Mouse (Mus musculus) adrenal gland, postnatal 14 days (tissue): ENCODE data around the gene Hs3st3b1. TPM values are rescaled to one million over a fixed set of nuclear protein-coding genes. Genes with fewer than 3 reads are reported as not detected.

Experiments used
- DNase-seq: peaks from one replicate; pipeline ENCODE4 v3.0.0; 2021; ENCODE audit warnings: mixed read lengths
- long read RNA-seq, 2 experiments: library from polyadenylated mRNA; stranded (forward); transcript quantifications; one replicate each; pipeline ENCODE4 v2.0.0; 2021
- total RNA-seq: library from RNA; stranded (reverse); gene quantifications from 2 replicates; pipeline ENCODE4 v1.2.3, GENCODE M21; 2021

Gene Hs3st3b1
- 3.0 and 7.4 TPM in 2 replicates for total RNA-seq
- long read RNA-seq, experiment 1 = 0 reads
- long read RNA-seq, experiment 2, full-length matches to known transcripts = 5 of 10 reads
- long read RNA-seq, experiment 2, partial matches to known transcripts = 0 of 10 reads
- long read RNA-seq, experiment 2, other reads (novel, unspliced or antisense) = 5 of 10 reads

- peak; percentile 96 for DNase-seq
Observed at GRCm38 (mm10) chr11:63922091-63922621, at the start of gene Hs3st3b1. TSS of gene Hs3st3b1 (minus strand) at chr11:63922290.

- DNase-seq = no peak
Observed at GRCm38 (mm10) chr11:63971462-63971861, 49.4 kb upstream of the Hs3st3b1 start.

DNA sequence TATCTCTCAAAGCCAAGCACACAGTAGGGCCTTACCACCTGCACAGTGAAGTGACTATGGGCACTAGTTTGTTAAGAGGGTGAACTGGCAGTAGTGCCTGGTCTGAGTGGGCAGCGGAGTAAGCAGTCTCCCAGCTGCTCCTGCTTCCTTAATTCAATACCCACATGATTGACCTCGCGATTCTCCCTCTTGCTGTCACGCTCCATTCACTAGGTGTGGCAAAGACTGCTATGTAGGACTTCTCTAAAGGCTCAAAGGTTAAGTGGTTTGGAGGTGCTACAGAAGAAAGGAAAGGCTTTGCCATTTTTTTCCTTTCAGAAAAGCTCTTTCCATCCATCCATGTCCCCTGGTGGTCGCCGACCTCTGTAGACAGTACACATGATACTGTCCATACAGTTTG, 48.7 kb upstream of the Hs3st3b1 start:
- DNase-seq = no peak

DNA sequence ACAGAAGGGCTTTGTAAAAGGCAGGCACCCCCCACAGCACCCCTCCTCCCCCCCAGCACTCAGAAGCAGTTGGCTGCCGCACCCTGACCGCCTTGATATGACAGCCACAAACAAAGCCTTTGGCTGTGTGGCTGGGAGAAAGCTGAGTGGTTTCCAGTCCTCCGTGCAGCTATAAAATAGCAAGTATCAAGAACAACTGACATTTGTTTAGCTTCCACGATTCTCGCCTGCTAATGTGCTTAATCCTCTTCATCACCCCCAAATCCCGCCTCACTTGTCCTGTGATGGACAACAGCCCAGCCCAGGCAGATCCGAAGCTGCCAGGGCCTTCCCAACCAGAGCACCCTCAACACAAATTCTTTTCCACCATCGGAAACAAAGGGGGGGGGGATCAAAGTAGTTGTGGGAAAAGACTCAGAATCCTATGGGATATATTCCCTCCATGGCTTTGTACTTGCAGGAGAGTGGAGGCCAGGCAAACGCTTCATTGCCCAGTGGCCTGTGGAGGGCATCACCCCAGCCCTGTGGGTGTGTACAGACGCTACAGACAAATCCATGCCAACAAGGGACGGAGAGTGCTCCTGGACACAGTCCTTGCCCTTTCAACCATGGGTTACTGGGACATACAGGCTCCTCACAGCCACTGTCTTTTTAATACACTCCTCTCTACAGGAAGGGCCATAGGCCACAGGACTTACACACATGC, 47.3 kb upstream of the Hs3st3b1 start:
- no peak for DNase-seq

DNA sequence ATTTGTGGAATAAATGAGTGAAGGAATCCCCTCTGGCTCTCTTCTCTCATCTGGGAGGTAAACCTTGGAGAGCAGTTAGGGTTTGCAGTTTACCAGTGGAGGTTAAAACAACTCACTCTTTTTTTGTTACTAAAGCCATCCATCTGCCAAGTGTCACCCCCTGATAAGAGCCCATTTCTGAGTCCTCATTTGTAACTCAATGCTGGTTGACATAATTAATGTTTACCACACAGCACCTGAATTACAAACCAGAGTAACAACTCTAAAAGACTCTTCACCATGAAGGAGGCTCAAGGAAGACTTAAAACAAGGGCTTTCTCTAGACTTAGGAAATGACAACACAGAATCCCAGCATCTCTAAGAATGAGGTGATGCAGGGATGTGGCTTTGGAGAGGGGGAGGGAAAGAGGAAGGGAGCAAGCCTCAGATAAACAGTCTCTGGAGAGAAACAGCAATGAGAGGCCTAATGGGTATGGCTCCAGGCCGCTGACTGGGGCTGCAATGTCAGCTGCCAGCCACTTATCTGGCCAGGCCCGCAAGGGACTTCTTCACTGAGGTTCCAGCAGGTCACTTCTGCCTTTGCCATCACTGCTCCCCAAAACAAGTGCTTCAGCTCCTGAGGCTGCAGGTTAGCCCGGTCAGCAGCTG, 46.4 kb upstream of the Hs3st3b1 start:
- no peak for DNase-seq

GRCm38 (mm10) chr11:63967641-63968387, 45.7 kb upstream of the Hs3st3b1 start:
- DNase-seq = no peak

DNA sequence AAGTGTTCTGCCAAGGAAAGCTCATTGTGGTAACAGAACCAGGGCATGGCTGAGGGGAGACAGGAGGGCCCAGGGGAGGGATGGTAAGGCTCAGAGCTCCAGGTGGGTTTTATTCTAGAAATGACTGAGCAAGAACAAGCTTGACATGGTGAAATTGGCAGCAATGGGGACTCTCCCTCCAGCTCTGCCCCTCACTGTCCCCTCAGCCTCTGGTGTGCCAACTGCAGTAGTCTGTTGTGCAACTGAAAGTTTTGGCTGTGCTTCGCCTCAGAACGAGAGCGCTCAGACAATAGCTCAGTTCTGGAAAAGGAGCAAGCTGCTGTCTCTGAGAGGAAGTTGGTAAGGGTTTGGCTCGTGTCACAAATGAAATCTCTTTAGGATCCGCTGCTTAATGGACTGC, 43.3 kb upstream of the Hs3st3b1 start:
- peak; percentile 37 for DNase-seq

DNA sequence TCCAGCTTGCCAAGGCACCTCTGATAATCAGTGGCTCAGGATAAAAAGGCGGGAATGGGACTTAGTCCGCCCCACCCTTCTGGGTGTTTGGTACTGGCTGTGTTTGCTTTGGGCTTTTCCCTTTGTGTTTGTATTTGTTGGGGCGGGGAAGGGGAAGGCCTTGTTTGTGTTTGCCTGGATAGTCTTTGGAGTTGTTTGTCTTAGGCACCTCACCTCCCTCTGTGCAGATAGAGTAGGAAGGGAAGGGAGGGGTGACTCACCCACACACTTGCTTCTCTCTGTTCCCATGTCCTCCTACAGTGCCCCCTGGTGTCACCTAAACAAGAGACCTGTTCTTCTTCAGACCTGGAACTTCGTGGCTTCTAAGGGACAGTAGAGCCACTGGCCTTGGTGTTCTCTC, 35.1 kb upstream of the Hs3st3b1 start:
- DNase-seq = peak; percentile 41

DNA sequence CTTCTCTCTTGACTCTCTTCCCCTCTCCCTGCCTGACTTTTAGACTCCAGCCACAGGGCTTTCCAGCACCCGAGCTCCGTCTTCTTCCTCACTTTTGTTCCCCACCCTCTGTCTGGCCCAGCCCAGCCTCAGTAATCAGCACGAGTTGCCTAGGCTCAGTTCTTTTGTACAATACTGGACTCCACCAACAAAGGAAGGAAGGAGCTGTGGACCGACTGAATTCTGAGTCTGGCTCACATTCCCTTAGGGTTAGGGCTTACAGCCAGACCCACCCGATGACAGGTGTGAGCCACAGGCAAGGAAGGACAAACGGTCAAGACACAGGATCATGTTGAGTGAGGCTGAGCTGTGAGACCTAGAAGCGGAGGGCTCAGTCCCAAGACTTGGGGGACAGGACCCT, 34.7 kb upstream of the Hs3st3b1 start:
- DNase-seq = no peak

- no peak for DNase-seq
Observed at GRCm38 (mm10) chr11:63953887-63954286, 31.8 kb upstream of the Hs3st3b1 start.

GRCm38 (mm10) chr11:63952743-63953191, 30.7 kb upstream of the Hs3st3b1 start:
- DNase-seq = no peak

DNA sequence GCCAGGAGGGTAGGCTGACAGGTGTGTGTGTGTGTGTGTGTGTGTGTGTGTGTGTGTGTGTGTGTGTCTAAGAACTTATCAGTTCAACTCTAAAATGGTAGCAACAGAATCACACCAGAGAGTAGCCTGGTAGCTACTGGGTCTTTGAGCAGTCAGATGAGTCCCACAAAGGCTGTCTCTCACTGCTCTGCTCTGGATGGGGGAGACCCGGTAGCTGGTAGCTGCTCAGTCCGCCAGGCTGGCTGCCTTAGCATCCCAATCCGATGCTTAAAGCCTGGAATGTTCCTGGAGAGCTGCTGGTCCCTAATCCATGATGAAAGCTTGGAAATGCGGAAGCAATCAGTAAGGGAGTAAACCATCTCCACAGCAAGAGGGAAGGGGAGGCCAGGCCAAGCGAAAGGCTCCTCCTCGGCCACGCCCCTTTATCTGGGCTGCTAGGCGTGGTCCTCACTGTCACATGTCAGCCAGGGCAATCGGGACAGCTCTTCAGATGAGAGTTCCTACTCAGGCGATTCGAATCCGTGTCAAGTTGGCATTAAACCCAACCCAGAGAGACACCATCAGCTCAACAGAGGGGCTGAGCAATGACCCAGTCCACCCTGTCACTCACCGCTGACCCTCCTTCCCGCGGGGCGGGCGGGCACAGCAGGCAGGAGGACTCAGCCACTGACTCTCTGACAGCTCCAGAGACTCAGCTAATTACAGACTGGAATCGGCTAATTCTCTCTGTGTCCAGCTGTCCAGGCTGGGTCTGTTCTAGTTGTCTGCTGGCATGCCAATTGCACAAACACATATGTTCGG, 29.9 kb upstream of the Hs3st3b1 start:
- DNase-seq = peak; percentile 52

DNA sequence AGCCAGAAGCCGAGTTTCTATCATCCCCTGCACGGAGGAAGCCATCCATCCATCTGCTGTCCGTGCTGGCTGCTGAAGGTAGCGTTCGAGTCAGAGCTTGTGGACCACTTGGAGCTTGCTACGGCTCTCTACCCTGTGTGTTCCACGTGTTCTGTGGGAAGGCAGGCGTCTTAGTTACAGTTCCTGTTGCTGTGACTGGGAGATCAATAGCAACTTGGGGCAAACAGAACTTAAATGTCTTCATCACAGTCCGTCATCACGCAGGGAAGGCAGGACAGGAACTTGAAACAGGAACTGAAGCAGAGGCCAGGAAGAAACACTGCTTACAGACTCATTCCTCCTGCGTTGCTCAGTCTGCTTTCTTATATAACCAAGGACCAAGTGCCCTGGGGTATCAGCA, 26.3 kb upstream of the Hs3st3b1 start:
- DNase-seq = no peak

DNA sequence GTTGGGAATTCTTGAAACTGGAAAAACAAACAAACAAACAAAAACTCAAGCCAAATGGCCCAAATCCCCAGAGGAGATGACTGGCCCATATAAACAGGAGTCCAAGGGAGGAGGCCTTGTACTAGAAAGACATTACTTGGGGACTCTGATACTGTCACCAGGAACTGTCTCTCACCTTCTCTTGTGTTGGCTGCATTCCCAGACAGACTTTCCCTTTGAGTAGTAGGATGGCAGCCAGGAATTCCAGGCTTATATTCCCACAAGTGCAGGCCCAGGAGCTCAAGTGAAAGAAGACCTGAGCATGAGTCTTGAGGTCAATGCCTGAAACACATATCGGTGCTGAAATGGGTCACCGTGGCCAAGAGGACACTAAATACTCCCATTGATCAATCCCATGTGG, 24.9 kb upstream of the Hs3st3b1 start:
- no peak for DNase-seq

DNA sequence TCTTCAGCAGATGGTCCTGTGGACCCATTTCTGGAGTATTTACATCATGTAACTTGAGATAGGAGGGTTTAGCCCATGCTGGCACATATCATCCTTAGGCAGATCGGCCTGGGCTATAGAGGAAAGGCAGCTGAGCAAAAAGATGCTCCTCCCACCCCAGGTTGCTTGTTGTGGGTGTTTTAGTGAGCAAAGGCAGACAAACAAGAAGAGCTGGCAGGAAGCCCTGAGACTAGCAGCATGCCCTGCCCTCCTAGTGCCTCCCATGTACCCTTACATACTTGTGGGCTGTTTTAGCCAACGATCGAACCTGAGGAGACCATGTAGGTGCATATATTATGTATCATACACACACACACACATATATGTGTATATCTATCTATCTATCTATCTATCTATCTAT, 21.9 kb upstream of the Hs3st3b1 start:
- DNase-seq = no peak

DNA sequence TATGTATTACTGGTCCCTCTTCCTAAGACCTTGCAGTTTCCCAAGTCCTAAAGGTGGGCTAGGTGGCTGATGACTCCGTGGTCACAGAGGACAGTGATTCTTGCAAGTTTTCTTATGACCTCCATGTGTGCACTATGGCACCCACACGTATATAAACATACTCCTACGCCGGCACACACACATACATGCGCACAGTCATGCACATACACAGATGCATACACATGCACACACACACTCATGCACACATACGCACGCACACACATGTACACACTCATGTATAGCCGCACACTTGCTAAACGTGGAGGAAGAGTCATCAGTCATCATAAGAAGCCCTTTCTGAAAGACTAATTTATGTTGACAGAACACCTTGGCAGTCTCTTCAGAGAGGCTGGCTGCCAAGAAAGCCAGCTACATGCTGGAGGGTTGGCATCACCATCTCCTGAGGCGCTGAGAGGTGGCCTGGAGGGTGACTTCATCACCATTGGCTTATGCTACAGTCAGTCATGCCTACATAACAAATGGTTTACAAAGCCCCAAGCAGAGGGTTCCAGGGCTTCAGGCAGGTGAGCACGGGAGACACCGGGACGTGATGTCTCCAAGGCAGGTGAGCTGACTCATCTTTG, 21.3 kb upstream of the Hs3st3b1 start:
- no peak for DNase-seq

GRCm38 (mm10) chr11:63942177-63942576, 20.1 kb upstream of the Hs3st3b1 start:
- no peak for DNase-seq

DNA sequence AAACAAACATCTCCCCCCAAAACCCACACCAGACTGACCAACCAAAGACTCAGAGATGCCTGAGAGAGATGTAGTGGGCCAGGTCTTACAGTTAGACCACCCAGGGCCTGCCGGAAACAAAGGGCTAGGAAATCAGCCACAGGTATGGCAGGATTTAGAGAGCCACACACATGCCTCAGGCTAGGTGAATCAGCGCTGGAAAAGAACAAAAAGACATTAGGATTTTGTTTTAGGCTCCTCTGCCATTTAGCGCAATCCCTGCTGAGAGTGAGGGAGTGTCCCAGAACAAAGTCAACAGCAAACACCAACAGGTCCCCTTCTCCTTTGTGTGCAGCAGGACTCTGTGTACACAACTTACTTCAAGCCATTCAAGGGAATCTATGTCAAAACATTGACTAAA, 14.6 kb upstream of the Hs3st3b1 start:
- no peak for DNase-seq

GRCm38 (mm10) chr11:63926901-63927300, 4.8 kb upstream of the Hs3st3b1 start:
- DNase-seq = no peak

GRCm38 (mm10) chr11:63925161-63925582, 3.1 kb upstream of the Hs3st3b1 start:
- peak; percentile 90 for DNase-seq

DNA sequence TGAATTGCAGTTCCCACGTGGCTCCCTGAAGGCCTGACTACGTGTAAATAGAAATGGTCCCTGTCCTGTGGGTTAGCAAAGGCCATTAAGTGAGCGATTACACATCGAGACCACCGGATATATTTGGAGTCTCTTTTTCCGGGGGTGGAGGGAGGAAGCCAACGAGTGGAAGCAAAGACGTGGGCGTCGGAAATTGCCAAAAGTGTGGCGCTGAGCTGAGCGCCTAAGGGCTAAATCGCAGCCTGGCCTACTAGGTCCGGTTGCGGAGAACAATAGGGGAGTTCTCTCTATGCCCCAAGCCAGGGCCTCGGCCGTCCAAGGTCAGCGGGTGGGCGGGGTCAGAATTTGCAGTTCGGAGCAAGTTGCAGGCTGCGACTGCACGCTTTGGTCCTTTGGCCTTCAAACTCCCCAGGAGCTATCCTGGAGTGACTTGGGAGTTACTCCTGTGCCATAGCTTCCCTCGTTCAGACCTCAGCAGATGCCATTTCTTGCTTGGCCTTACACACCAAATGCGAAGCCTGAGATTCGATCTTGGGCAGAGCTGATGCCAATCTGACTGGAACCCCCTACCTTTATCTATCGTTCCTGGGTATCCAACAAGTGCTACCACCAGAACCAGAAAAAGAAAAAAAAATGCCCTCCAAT, 2.3 kb upstream of the Hs3st3b1 start:
- DNase-seq = peak; percentile 51
